Mouse (Mus musculus) 416B (cell line): ENCODE measurements around the gene Twsg1.
A peak's percentile ranks its signal among the peaks of the same experiment; 100 is the strongest.

Experiments used
- DNase-seq: peaks from one replicate; pipeline ENCODE4 v3.0.0; 2011; ENCODE audit warnings: low read depth

The Twsg1 gene

GRCm38 (mm10) chr17:65933741-65934140, 17.3 kb downstream of the Twsg1 start:
- no peak for DNase-seq

GRCm38 (mm10) chr17:65931525-65931924, 19.5 kb downstream of the Twsg1 start:
- no peak for DNase-seq

GRCm38 (mm10) chr17:65930960-65931359, 20.1 kb downstream of the Twsg1 start:
- DNase-seq: peak; percentile 86

- no peak for DNase-seq
Measured at GRCm38 (mm10) chr17:65930158-65930826, 20.7 kb downstream of the Twsg1 start.

DNA sequence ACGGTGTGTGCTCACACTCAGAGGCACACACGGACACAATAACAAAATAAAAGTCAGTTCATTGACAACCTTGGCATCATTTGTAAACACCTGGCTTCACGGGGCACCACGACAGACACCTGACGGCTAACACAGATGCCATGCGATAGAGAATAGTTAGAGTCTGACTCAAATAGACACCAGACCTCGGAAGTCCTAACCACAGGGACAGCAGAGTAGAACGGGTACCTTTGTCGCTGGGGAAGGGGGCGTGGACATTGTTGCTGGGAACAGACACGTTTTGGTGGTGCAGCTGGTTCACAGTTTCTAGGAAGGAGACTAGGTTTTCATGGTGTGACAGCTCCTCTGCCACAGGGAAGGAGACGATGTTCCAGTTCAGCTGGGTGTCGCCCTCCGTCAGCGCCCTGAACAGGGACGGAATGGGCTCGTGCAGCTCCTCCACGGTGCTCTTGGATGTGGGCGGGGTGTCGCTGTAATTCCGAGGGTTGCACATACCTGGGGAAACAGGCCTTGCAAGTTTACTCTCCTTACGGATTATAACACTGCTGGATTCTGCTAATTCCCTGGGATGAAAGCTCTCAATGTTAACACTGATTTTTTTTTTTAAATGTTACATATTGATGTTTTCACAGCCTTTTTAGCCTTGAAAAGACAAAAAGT, 21.6 kb downstream of the Twsg1 start:
- DNase-seq: no peak

DNA sequence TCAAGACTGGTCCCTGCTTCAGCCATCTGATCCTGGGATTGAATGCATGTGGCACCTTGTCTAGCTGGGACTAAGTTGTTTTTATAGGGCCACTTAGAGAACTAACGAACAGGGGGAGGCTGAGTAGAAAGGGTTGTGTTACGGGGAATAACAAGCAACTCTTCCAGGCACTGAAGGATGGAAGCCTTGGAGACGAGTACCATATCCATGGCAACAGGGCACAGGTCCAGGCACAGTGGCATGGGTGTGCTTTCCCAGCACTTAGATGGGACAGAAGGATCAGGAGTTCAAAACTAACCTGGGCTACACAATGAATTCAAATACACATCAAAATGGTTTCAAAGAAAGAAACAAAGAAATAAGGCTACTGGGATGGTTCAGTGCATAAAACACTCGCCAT, 23.9 kb downstream of the Twsg1 start:
- no peak for DNase-seq

DNA sequence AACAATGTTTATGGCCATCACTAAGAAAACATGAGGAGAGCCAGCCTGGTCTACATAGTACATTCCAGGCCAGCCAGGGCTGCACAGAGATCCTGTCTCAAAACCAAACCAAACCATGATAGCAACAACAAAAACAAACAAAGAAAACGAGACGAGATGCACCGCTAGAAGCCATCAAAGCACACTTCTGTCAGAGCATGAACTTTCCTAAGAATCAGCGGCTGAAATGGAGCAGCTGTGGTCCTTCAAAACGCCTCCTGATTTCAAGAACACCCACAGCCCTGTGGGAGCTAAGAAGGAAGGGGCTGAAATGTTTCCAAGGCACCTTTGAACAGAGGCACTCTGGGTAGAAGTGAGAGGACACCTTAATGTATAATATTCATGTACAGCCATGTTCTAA, 26.8 kb downstream of the Twsg1 start:
- DNase-seq: no peak

GRCm38 (mm10) chr17:65921975-65922374, 29.1 kb downstream of the Twsg1 start:
- no peak for DNase-seq

GRCm38 (mm10) chr17:65919235-65919634, 31.8 kb downstream of the Twsg1 start:
- no peak for DNase-seq

GRCm38 (mm10) chr17:65916135-65916668, 34.8 kb downstream of the Twsg1 start:
- DNase-seq: no peak

DNA sequence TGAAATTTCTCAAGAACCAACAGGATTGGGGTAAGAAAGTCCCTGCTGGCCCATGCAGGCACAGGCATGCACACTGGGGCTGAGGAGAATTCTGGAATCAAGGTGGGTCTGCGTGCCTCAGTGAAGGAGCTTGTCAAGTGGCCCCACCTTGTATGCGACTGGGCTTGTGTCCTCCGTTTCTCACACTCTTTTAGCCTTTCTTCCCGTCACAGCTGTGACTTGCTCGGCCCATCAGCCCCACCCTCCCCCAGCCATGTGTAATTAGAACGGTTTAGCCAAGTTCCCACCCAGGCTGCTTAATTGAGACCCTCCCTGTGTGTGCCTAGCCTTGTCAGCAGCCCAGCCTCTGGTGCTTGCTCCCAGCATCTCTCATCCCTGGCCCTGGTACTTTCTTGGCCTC, 36.9 kb downstream of the Twsg1 start:
- DNase-seq: no peak

GRCm38 (mm10) chr17:65912202-65912601, 38.8 kb downstream of the Twsg1 start:
- DNase-seq: no peak

DNA sequence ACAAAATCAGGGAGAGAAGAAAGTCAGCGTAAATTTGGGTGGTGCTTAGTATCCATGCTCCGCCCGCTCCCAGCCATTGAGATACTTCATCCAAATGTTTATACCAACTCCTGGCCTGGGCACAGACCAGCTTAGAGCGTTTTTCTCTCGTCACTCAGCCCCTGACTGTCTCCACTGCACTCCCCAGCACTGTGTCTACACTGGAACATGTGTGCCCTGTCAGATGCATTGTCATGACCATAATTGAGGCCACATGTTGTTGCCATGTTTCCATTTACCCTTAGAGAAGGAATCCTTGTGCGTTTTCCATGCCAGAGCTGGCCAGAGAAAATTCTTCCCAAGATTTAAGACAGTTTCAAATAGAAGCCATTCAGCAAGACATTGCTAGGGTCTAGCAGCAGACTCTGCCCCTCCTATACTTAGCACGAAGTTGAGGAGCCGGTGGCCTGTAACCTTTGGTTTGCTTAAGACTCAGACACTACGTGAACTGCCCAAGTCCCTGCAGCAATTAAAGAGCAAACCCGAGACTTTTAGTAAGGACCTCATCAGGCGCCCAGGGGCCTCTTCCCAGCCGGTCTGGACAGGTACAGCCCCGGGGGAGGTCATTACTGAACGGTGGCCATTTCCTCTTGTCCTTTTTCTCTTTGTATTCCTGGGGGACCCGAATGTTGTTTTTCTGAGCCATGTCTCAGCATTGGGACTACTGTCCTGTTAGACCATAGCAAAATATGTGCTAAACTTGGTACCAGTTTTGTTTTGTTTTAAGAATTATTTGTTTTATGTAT, 39.5 kb downstream of the Twsg1 start:
- DNase-seq: no peak

DNA sequence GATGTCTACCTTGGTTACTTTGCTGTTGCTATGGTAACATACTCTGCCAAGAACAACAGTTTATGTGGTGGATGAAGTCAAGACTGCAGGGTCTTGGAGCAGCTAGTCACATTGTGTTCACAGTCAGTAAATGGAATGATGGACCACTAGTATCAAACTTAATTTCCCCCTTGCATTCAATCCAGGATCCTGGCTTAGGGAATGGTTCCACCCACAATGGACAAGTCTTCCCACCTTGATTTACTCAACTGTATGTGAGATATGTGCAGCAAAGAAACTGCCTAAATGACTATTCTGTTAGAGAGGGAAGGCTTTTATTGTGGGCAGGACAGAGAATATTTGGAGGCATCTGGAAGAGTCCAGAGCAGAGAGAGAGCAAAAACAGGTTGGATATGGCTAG, 42.8 kb downstream of the Twsg1 start:
- no peak for DNase-seq

GRCm38 (mm10) chr17:65906895-65907401, 44.1 kb downstream of the Twsg1 start:
- DNase-seq: peak; percentile 31

DNA sequence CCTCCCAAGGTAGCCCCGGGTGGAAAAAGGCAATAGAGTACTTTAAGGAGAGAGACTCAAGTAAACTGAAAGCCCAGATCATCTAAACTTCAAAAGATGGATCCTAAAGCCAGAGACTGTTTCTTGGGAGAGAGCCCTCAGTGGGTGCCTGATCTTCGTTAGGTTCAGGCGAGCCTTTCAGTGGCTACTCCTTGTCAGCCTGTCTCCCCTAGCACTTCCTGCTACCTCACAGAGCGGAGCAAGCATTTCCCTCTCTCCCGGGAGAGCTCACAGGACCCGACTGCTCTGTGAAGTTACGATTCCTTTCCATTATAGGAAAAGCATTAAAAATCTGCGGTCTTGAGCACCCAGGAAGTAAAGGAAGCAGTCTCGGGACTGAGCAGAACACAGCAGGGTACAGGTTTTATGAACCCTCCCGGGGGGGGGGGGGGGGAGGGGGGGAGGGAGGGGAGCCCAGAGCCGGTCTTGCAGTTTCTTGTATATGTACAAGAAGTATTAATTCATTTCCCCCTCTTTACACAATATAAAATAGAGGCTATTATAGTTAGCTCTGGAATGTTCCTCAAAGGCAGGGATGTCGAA, 44.6 kb downstream of the Twsg1 start:
- DNase-seq: no peak

DNA sequence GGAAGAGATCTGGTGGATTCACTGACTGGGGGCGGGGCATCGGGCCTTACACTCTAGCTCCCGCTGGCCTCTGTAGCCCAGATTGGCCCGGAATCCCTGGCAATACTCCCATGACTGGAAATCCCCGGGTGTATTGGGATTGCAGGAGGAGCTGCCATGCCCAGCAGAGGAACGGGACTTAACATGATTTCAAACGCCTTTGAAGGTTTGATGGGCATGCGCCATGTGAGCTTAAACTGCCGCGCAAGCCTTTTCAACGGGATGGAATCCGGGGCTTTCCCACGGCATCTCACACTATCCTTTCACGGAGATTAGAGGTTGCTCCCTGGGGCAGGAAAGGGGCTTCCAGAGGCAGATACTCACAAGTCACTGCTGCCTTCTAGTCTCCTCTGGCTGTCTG, 45.8 kb downstream of the Twsg1 start:
- DNase-seq: no peak

- no peak for DNase-seq
Measured at GRCm38 (mm10) chr17:65903826-65904225, 47.2 kb downstream of the Twsg1 start.

DNA sequence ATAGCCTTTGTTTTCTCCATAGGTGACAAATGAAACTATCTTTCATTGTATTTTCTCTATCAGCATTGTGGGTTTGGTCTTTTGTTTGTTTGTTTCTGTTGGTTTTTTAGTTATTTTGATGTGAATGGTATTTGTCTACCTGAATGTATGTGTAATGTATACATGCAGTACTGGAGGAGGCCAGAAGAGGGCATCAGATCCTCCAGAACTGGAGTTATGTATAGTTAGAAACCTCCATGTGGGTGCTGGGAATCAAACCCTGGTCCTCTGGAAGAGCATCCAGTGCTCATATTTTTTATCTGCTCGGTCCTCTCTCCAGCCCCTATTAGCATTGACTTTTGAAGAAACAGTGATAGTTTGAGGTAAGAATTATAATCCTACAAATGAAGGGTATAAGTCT, 48.0 kb downstream of the Twsg1 start:
- DNase-seq: no peak

DNA sequence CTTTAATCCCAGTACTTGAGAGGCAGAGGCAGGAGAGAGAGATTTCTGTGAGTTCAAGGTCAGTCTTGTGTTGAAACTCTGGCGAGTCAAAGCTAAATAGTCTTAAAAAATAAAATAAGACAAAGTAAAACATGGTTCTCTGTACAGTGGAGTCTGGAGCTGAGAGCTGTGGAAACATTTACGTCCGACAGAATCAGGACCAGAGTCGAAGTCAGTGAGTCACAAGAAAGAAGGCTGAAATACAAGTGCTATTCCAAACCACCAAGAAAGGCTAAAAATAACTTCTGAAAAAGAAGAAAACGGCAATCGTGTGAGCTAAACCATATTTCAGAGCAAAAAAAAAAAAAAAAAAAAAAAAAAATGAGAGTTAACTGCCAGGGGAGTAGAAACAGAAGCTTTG, 48.7 kb downstream of the Twsg1 start:
- DNase-seq: no peak

DNA sequence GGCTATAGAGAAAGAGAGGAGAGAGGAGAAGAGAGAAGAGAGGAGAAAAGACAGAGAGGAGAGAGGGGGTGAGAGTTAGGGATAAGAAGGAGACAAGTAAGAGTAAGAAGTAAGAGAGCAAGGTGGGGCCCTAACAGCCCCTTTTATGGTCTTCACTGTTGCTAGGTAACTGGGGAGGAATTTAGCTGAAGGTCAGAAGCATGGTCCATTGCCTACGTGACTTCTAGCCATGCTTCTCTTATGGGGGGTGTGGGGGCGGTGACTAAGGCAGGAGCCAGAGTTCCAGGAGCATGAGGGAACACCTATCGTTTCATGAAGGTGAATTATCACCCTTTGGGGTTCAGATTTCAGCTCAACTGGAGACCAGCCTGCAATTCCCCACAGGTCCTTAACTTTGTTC, 55.0 kb downstream of the Twsg1 start:
- DNase-seq: no peak

GRCm38 (mm10) chr17:65889476-65889875, 61.5 kb downstream of the Twsg1 start:
- no peak for DNase-seq
